Mouse (Mus musculus) heart, adult 2 months (tissue): ENCODE results near the gene Gm42417.

Experiments
- CTCF ChIP-seq: fragments of 200-600 bp; IDR thresholded peaks from 2 replicates; pipeline ENCODE4 v1.8.1; 2022; ENCODE audit warnings: antibody characterized with exemption, mild to moderate bottlenecking, moderate library complexity
- EP300 ChIP-seq: fragments of 200-500 bp; IDR thresholded peaks from 2 replicates; pipeline ENCODE4 v1.6.1; 2011; ENCODE audit warnings: low read depth, low read length, control low read depth; ENCODE audit not compliant: insufficient read depth

GRCm38 (mm10) chr1:36529274-36529673 lies 10.0 kb downstream of the Gm42417 start:
- no peak for TF ChIP-seq CTCF
- TF ChIP-seq EP300, result no peak
